Mouse (Mus musculus): ENCODE results near the gene Kazn.

- no peak for TF ChIP-seq POLR2A (IDR thresholded peaks at IDR 0.05; ENCODE audit: control insufficient read depth, extremely low read depth, insufficient read depth, low read length, poor library complexity)
- TF ChIP-seq CTCF (IDR thresholded peaks at IDR 0.05; ENCODE audit: borderline replicate concordance, control insufficient read depth, extremely low read depth, insufficient read depth, low read length, poor library complexity), result no peak
Measured at GRCm38 (mm10) chr4:142196626-142197025, 42.6 kb downstream of the Kazn start.
